Mouse (Mus musculus): ENCODE data around the gene Emc6.

Emc6 gene

GRCm38 (mm10) chr11:73172186-73172585 lies 4.7 kb downstream of the Emc6 start:
- peak; percentile 88 for DNase-seq

- DNase-seq: peak; percentile 78
These were observed 7.6 kb downstream of the Emc6 start for GRCm38 (mm10) chr11:73169231-73169630.

- peak; percentile 57 for DNase-seq
These were observed 8.3 kb downstream of the Emc6 start for GRCm38 (mm10) chr11:73168576-73168975.

- peak; percentile 61 for DNase-seq
These were observed 8.8 kb downstream of the Emc6 start for GRCm38 (mm10) chr11:73168071-73168470.

GRCm38 (mm10) chr11:73162284-73162683 lies 14.6 kb downstream of the Emc6 start:
- no peak for DNase-seq

GRCm38 (mm10) chr11:73161616-73162015 lies 15.2 kb downstream of the Emc6 start:
- DNase-seq: no peak

- peak; percentile 62 for DNase-seq
These were observed 16.0 kb downstream of the Emc6 start for GRCm38 (mm10) chr11:73160811-73161200.

GRCm38 (mm10) chr11:73159957-73160810 lies 16.7 kb downstream of the Emc6 start, which contains the start of gene P2rx5:
Gene P2rx5, plus strand, starts transcription at chr11:73160421.
- DNase-seq: peak; percentile 74

GRCm38 (mm10) chr11:73155071-73155470 lies 21.8 kb downstream of the Emc6 start:
- DNase-seq: no peak

GRCm38 (mm10) chr11:73148209-73148608 lies 28.6 kb downstream of the Emc6 start:
- DNase-seq: no peak

GRCm38 (mm10) chr11:73146975-73147365 lies 29.9 kb downstream of the Emc6 start:
- DNase-seq: no peak

- peak; percentile 49 for DNase-seq
These were observed 30.5 kb downstream of the Emc6 start for GRCm38 (mm10) chr11:73146026-73146974.

- peak; percentile 52 for DNase-seq
These were observed 32.6 kb downstream of the Emc6 start for GRCm38 (mm10) chr11:73144261-73144681.

- peak; percentile 93 for DNase-seq
These were observed 39.0 kb downstream of the Emc6 start, which contains the start of gene Haspin for GRCm38 (mm10) chr11:73137591-73138501. Gene Haspin, minus strand, starts transcription at chr11:73138294.

GRCm38 (mm10) chr11:73137116-73137515 lies 39.7 kb downstream of the Emc6 start:
- DNase-seq: no peak

- no peak for DNase-seq
These were observed 40.2 kb downstream of the Emc6 start for GRCm38 (mm10) chr11:73136587-73136986.

GRCm38 (mm10) chr11:73134222-73134621 lies 42.6 kb downstream of the Emc6 start:
- DNase-seq: no peak

GRCm38 (mm10) chr11:73132999-73133398 lies 43.8 kb downstream of the Emc6 start:
- DNase-seq: no peak

- peak; percentile 48 for DNase-seq
These were observed 45.8 kb downstream of the Emc6 start for GRCm38 (mm10) chr11:73131020-73131419.

- no peak for DNase-seq
These were observed 50.3 kb downstream of the Emc6 start for GRCm38 (mm10) chr11:73126495-73126894.
